9 mouse cellular contexts compared by ENCODE assay signal in genomic region chr8:91488086-91488783, GRCm38 (mm10).
A peak's percentile ranks its signal among the peaks of the same experiment; 100 is the strongest.
DNase-seq lines count a peak whose midpoint lies in the region; ATAC-seq and TF ChIP-seq lines count a peak whose summit lies in the region.
"Had no signal": no experiment of that assay in that cellular context is flagged by ENCODE, and none has a peak within 500 bp of the region (broad histone marks: within the 10 kb centered on the region; RNA-seq: fewer than 3 reads in every experiment).

No protein-coding gene starts in this region.

- H3K4me1 ChIP-seq in kidney, embryonic 15.5 days = peaks cover 23% of the 10 kb centered on the region
- no peaks in the 10 kb centered on the region for H3K4me1 ChIP-seq in liver, adult 2 months (ENCODE audit: control insufficient read depth, insufficient read depth, low read length)

- no peaks in the 10 kb centered on the region for H3K9me3 ChIP-seq in kidney, embryonic 15.5 days (replicated peaks)
- H3K9me3 ChIP-seq: heart, embryonic 13.5 days had no signal

- H3K27ac ChIP-seq in kidney, embryonic 15.5 days = no peak overlapping the region
- H3K27ac ChIP-seq in liver, adult 2 months (replicated peaks; ENCODE audit: insufficient read depth, low read depth, low read length) = no peak overlapping the region
- H3K27ac ChIP-seq: heart, embryonic 13.5 days had no signal

- WGBS in kidney, embryonic 15.5 days = 60% methylated on average over 13 of the region's 13 CpGs
- 67% methylated on average over 13 of the region's 13 CpGs for WGBS in liver, adult 2 months

- H3K36me3 ChIP-seq in kidney, embryonic 15.5 days = peaks cover 22% of the 10 kb centered on the region
- H3K36me3 ChIP-seq in liver, adult 2 months (ENCODE audit: control insufficient read depth, insufficient read depth, low read length) = no peaks in the 10 kb centered on the region

- ATAC-seq in kidney, embryonic 15.5 days (replicated peaks; ENCODE audit: low FRiP score) = 0 out of 2 replicates have a peak, but pooled peaks have one; percentile 74

- H3K27me3 ChIP-seq in kidney, embryonic 15.5 days = peaks cover 6% of the 10 kb centered on the region; the same call in 1 of the 2 replicates
- H3K27me3 ChIP-seq in liver, adult 2 months (ENCODE audit: control insufficient read depth, insufficient read depth, low read length) = no peaks in the 10 kb centered on the region
- H3K27me3 ChIP-seq: heart, embryonic 13.5 days had no signal

- H3K9ac ChIP-seq in kidney, embryonic 15.5 days = no peak overlapping the region
- no peak overlapping the region for H3K9ac ChIP-seq in liver, adult 2 months (ENCODE audit: low read depth, low read length)
- H3K9ac ChIP-seq: heart, embryonic 13.5 days had no signal

- peak; percentile 12 for DNase-seq in 3134 (ENCODE audit: extremely low read depth, insufficient read length, low spot score)
- DNase-seq in ES-CJ7 (ENCODE audit: low read depth, low spot score) = peak; percentile 78
- DNase-seq in cerebellum, adult 11 months = peak; percentile 70
- DNase-seq in forelimb bud, embryonic 11.5 days (ENCODE audit: low read depth, low spot score) = peak; percentile 79
- peak; percentile 65 for DNase-seq in liver, adult 2 months (ENCODE audit: extremely low read depth, low read depth, low spot score)
- DNase-seq in ovary, postnatal 36 days (ENCODE audit: low spot score) = peak; percentile 66
- DNase-seq in T-cell, adult 2 months (ENCODE audit: low spot score) = no peak

- TF ChIP-seq POLR2A in liver, adult 2 months (IDR thresholded peaks at IDR 0.05; ENCODE audit: extremely low read depth, insufficient read depth, low read length) = no peak

- H3K4me3 ChIP-seq in kidney, embryonic 15.5 days (replicated peaks) = no peak overlapping the region
- H3K4me3 ChIP-seq in liver, adult 2 months (ENCODE audit: insufficient read depth, low read depth, low read length) = no peak overlapping the region
- H3K4me3 ChIP-seq: heart, embryonic 13.5 days had no signal

- H3K4me2 ChIP-seq in kidney, embryonic 15.5 days = no peak overlapping the region
- H3K4me2 ChIP-seq: heart, embryonic 13.5 days had no signal

- peak; percentile 83 for TF ChIP-seq CTCF in liver, adult 2 months (IDR thresholded peaks at IDR 0.05; ENCODE audit: low read depth, low read length)

- peaks cover 2% of the 10 kb centered on the region; the same call in 1 of the 2 replicates for H3K79me2 ChIP-seq in liver, adult 2 months (ENCODE audit: control insufficient read depth, insufficient read depth, low read length)
